Mouse (Mus musculus) right cerebral cortex, postnatal 36 days (tissue): ENCODE measurements around the gene Usp40.

Source experiments
- DNase-seq, 2 experiments: peaks; one replicate each; pipeline ENCODE4 v3.0.0; 2022; ENCODE audit warnings: low spot score in 2 of 2, mixed read lengths in 1 of 2

Gene Usp40

DNA sequence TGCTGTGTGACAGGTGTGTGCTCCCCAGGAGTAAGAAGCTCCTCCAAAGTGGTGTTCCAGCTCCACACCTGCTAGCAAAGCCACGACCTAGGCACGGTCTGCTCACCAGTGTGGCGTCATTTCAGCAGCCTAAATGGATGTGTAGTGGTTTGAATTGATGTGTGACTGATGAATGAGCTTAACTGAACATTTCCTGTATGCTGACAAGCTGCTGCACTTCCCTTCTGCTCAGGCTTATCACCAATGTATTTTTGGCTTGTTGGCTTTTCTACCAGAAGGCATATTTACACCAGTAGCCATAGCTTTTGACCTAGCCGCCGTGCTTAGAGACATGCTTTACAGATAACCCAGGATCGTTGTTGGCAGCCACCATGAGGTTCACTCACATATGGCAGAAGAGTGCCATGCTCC, 60.7 kb downstream of the Usp40 start:
- DNase-seq: no peak

DNA sequence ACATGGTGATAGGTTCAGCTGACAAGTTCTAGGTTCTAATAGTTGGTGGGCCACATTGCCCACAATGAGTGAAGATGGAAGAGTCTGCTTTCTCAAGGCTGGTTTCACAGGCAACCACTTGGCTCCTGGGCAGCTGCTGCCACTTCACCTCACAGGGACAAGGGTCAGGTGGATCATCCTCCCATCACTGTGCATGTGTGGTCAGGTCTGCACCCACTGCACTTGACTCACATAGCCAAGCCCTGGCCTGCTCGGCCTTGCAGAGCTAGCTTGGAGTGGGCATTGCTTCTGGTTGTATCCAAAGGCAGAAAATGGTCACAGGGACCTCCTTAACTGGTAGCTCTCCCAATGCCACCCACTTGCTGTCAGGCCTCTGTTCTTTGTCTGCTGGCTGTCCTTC, 66.6 kb downstream of the Usp40 start:
- DNase-seq: no peak

DNA sequence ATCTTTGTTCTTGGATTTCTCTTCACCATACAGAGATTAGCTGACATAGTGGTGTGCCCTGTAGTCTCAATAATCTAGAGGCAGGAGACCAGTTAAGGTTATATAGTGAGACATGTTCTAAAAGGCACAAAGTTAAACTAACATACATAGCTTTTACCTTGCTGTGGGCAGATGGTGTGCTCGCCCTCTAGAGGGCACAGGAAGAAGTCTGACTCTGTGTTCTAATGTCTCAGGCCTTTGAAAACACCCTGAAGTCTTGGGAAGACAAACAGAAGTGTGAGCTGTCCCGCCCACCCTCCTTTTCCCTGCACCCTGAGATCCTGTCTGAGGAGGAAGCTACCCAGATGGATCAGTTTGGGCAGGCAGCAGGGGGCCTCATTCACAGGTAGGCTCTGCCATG, 71.8 kb downstream of the Usp40 start:
- no peak for DNase-seq

DNA sequence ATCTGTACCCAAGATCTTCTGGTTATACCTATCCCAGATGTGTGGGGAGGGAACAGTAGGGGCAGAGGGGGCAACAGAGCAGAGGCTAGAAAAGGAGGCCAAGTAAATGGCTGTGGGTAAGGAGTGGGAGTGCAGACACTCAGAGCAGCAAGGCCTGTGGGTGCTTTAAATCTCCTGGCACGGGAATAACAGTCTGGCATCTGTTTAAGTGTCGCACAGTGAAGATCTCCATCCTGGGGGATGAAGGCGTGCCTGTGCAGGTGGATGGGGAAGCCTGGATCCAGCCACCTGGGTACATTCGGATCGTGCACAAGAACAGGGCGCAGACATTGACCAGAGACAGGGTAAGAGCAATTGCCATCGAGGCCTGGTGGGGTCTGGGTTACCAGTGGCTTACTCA, 72.3 kb downstream of the Usp40 start:
- peak; percentile 49 to 50 for DNase-seq

DNA sequence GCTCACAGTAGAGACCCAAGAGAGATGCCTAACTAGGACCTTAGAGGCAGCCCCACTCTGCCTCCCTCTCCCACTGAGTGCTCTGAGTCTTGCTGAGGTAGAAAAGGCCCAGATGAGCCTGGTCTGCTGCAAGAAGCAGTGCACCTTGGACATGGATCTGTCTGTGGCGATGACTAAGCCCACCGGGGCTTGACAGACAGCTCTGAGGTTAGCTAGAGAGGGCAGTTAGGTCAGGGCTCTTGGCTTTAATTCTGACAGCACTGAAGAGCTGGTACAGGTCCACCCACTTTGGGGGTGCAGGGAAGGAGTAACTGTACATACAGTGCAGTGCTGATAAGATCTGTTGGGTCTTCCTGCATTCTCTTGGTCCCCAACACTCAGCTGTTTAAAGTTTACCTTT, 72.8 kb downstream of the Usp40 start:
- no peak for DNase-seq

DNA sequence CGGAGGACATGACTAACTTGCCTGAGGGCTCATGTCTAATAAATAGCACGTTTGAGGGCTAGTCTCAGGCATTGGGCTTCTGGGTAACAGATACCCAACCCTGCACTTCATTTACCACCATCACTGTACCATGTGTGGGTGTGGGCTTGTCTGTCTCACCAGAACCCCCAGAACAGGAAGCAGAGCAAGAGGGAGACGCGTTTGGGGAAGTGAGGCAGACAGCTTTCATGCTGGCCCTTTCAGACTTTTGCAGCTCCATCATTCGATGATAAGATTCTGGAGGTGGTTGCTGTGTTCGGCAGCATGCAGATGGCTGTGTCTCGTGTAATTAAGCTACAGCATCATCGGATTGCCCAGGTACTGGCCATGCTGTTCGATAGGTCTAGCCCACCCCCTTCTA, 73.3 kb downstream of the Usp40 start:
- no peak for DNase-seq

DNA sequence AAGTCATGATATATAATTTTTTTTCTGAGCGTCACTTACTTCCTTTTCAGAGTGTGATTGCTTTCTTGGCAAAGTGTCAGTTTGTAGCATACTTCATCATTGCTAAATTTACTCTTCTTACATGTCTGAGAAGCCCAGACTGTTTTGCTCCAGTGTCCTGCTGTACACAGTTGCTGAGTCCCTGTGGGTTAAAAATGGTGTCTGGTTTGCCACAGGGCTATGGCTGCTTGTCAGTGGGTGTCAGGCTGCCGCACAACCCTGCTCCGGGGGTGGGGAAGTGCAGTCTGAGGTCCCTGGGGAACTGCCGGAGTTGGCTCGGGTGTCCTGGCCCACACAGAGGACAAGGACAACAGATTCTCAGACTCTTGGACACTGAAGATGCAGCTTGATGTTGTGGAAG, 75.3 kb downstream of the Usp40 start:
- DNase-seq: peak in 1 of 2 experiments; percentile 41

DNA sequence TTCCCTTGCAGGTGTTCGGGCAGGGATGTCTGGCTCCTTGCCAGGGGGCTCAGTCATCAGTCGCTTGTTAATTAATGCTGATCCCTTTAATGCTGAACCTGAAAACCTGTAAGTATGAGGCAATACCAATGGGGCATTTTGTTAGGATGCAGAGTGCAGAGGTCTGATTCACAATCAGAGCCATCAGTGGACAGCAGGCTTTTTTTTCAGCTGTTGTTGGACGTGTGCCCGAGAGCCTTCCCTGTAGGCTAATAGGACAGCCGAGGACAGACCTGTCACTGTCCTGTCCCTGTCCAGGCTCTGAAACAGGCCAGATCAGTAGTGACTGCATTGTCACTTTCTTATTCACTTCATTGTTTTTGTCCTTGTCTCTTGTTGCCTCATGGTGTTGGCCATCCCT, 78.6 kb downstream of the Usp40 start:
- no peak for DNase-seq

DNA sequence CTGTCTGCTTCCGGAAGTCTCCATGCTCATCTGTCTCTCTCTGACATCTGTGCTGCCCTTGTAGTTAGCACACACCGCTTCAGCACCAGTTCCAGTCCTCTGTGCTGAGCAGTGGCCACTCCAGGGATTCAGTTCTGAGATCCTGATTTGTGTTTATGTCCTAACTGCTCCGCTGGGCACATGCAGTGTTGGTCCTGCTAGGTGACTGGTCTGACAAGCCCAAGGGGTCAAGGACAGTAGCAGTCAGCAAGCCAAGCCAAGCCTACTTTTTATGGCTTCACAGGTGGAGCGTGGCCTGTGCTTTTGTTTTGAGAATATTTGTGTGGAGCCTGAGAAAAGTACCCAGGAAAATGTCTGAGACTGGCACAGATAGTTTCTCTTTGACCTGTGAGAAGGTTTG, 83.5 kb downstream of the Usp40 start:
- DNase-seq: no peak

DNA sequence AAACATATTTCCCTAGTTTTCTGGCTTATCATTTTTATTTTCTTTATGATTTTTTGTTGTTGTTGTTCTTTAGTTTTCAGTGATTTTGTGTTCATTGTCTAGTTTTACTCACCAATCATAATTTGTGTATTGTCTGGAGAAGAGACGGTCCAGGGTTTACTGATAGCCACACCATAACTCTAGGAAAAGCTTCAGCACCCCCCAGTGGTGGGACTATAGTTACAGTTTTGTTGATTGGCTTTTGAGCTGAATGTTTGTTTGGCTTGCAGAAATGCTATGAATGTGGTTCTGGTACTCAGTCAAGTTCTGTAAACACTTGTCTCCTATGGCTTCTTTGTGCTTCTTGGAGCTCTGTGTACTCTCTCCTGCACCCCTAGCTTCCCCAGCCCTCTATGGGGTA, 85.7 kb downstream of the Usp40 start:
- no peak for DNase-seq

DNA sequence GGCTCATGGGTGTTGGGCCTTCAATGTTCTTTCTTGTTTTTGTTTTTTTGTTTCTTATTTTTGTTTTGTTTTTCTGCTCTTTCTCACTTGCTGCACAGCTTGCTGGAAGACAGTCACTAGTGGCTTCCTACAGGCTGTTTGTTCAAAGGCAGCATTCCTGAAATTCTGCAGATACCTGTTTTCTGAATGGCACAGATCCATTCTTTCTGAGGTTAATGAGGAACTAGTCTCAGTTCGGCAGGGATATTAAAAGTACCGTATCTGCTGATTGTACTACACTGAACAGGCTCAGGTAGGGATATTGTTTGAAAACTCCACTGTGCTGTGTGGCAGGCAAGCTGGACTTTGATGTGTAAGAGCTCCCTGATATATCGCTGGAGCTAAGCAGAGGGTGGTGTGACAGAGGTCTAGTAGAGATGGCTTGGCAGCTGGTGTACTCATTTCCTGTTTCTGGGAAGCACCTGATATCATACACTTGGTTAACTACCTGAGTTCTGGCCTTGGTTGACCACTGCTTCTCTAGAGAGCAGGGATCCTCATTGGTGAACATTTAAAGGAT, 88.2 kb downstream of the Usp40 start:
- DNase-seq: no peak

DNA sequence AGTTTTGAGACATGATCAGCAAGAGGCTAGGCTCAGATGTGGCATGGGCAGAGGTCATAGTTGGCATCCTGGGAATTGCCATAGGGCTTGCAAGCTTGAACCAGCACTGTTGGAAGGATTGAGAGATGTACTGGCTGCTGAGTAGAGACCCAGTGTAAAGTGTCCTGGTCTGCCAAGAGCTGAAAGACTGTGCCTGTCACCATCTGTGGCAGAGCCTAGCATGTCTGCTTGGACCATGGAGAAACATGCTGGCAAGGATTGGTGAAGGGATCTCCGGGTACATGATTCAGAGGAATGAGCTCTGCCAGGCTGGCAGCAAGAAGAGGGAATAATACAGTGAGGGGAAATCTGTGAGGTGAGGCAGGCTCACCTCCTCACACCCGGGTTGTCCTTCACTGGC, 90.3 kb downstream of the Usp40 start:
- no peak for DNase-seq

DNA sequence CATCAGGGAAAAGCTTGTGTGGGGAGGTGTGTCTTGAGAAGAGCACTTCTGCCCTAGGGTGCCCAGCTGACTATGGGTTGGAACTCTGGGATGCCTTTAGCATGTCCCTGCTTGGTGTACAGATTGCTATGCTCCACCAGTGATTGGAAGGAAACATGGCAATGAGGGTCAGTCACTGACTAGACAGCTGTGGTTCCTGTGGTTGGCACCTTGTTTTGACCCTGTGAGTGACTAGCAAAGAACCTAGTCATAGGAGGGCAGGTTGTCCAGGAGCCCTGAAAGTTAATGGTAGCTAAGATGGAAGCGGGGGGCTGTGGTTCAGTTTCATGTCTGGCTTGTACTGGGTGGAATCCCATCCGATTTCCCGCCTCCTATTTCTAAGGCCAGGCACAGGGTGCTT, 91.0 kb downstream of the Usp40 start:
- no peak for DNase-seq

DNA sequence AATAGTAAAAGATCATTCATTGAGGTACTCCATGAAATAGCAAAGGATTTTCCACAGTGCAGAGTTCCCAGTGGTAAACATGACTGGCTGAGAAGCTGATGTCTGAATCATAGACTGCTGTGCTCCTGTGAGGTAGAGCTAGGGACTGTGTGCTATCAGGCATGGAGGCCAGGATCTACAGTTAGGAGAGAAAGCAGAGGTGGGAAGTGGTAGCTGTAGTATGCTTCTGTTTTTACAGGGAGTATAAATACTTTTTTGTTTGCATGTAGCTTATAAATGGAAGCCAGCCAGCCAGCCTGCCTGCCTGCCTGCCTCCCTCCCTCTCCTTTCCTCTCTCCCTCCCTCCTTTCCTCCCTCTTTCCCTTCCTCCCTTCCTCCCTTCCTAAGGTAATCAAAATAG, 95.0 kb downstream of the Usp40 start:
- DNase-seq: no peak

DNA sequence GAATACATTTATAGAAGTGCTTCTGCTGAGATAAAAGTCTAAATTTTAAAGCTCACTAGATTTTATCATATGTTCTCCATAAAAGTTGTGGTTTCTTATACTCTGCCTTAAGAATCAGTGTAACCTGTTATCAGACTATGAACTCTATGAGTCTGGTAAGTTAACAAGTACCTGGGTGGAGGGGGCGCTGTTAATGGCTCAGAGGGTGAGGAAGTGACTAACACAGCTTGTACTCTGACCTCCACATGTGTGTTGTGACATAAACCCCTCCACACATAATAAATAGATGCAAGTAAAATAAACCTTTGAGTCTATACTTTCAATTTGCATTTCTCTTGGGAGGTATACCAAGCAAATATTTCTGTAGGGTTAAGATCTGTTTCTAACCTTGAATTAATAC, 97.9 kb downstream of the Usp40 start:
- no peak for DNase-seq

DNA sequence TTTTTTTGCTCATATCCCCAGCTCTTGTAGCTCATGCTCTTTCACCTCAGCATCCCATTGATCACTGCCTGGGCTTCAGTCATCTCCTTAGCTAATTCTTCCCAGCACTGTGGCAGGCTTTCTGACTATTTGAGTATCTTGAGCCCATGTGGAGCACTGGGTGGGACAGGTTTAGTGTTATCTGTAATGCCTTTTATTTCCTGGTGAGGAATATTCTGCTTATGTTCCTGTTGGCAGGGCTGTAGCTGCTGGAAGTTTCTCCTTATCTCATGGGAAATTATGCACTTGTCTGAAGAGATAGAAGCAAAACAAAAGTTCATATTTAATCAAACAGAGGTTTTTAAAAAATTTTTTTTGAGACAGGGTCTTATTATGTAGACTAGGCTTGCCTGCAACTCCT, 98.8 kb downstream of the Usp40 start:
- DNase-seq: no peak

DNA sequence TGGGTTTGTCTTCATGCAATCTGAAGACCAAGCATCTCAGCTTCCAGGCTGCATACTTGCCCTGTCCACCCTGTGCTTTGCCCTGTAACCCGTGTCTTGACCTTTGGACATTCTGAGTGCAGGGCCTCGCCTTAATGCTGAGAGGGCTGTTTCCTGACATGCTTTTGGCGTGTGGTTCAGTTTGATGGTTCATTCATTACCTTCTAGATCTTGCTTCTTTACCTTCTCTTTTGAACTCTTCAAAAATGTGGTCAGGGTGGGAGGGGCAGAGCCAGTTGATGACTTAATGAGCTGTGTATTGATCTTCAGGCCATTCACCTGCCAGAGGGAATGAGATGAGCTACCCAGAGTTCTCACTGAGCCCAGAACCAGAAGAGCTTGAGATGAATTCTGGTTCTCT, 99.6 kb downstream of the Usp40 start:
- DNase-seq: no peak

DNA sequence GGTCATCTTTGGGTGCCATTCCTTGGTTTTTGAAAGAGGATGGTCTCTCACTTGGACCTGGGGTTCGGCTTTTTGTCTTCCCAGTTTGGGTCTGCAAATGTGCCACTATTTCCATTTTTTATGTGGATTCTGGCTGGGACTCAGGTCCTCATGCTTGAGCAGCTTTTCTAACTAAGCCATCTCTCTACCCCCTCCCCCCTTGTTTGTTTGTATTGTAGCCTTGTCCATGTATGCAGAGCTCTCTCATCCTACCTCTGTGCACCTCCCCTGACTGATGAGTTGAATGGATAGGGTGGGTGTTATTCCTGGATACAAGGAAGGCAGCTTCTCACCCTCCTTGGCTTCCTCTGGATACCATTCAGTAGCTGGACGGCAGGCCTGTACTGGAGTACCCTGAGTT, 100.3 kb downstream of the Usp40 start:
- DNase-seq: no peak

DNA sequence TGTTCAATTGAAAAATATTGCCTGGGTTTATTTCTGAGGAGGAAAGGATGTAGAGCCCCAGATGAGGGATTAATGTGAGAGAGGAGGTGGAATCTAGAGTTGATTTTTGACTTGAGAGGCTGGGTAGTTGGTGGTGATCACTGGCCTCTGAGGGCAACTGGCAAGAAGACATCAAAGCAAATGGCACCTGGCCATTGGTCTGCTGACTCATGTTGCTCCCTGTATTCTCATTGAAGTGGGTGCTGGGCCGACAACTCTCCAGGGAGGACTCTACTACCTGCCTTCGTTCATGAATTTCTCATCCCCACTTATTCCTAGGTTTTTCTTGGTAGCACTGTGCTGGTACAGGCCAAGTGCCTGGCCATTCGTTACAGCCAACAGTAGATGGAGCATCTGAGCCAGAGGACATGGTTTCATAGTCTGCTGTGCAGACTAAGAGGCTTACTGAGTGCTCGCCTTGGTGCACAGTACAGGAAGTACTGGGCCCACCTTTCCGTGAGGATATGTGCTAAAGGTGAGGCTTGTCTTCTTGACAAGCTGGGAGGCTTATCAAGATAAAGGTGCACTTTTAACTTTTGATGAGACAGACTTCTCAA, 101.9 kb downstream of the Usp40 start:
- DNase-seq: no peak

DNA sequence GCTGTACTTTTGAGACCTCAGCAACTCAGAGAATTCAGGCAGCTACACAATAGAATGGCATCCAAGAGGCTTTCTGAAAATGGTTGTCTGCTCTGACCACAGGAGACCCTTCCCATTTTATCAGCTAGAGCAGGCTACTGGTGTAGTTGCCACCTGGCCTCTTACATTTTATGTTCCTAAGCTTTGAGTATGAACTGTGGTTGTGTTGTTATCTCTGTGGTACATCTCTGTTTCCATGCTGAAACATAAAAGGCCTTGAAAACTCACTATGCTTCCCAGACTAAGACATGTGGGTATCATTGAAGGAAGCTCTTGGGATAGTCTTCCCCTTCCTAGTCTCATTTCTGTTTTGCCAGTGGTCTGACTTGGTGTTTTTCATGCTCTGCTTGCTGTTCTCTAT, 106.2 kb downstream of the Usp40 start:
- no peak for DNase-seq

DNA sequence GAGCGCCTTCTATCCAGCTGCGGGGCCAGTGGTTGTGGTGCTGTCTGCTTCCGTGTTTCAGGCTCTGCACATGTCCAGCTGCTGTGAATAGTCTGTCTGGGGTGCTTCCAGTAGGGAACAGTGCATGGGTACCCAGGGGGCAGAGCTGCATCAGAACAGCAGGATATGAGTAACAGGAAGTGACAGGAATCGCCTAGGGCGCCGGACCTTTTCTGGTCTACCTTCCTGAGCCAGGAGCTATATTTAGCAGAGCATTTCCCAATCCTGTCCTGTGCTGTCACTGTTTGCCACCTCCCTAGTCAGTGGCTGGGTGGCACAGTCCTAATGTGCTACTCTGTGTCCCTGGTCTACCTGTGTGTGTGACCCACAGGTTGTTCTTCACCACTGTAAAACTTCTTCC, 107.4 kb downstream of the Usp40 start:
- DNase-seq: no peak

DNA sequence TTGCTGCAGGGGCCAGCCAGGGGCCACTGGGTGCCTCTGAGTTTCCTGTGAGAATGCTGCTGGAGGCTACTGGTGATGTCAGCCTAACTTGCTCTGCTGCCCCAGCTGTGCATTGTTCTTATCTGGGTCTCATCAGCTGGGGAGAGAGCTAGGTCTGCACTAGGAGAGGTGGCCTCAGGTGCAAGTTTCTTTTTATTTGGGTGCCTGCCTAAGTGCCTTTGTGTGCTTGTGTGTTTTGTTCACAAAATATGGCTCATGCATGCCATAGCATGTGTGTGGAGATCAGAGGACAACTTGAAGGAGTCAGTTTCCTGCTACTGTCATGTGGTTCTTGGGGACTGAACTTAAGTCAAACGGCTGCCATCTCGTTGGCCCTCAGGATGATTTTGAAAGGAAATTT, 108.7 kb downstream of the Usp40 start:
- DNase-seq: no peak

DNA sequence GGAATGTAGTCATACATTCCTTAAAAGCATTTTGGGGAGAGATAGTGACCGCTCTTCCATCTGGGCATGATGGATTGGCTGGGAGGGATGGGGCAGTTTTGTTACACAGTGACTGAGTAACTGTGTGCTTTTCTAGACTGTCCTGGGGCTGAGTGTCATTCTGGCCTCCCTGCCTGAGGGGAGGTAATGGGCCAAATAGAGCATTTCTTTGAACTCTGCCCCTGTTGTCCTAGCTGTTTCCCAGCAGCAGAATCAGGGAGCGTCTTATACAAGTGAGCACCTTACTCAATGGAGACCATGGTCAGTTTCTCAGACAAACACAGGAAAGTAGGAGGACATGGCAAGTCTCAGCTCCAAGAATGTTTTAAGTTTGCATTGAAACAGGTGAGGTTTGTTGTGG, 111.4 kb downstream of the Usp40 start:
- DNase-seq: no peak
